Mouse (Mus musculus) MEL (cell line): ENCODE measurements around the gene Mgat5.
A peak's percentile ranks its signal among the peaks of the same experiment; 100 is the strongest.

Source experiments
- CHD2 ChIP-seq: IDR thresholded peaks from 2 replicates; pipeline ENCODE4 v1.6.1; 2011; ENCODE audit warnings: low read length, improper control_type of control experiment
- EP300 ChIP-seq, 2 experiments: IDR thresholded peaks; 2 replicates each; pipeline ENCODE4 v1.6.1; 2011; ENCODE audit warnings: improper control_type of control experiment in 2 of 2, low read length in 2 of 2, low read depth in 1 of 2, mild to moderate bottlenecking in 1 of 2
- KAT2A ChIP-seq: conservative IDR thresholded peaks from 2 replicates; pipeline ENCODE4 v1.6.1; 2012; ENCODE audit warnings: low read depth, low read length, improper control_type of control experiment, inconsistent platforms

DNA sequence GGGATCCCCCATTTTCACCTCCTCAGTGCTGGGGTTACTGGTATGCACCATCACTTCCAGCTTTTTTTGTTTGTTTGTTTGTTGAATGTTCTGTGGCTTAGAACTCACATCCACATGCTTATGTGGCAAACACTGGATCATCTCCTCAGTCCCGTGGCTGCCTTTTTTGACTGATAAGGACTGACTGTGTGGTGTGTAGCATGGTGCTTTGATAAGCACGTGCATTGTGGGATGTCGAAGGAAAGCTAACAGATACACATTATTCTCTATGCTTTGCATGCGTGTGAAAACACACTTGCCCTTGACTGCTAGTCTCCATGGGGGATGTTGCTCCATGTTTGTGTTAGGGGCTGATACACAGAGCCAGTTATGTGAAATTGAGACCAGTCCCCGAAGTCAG, 164.7 kb downstream of the Mgat5 start:
- TF ChIP-seq EP300 (IDR thresholded peaks at IDR 0.05; ENCODE audit: low read depth in 1 of 2, low read length in 2 of 2): peak in 1 of 2 experiments; percentile 44; a peak in 1 of 4 replicates
- TF ChIP-seq KAT2A: no peak
- no peak for TF ChIP-seq CHD2
